Mouse (Mus musculus) heart, postnatal 0 days (tissue): ENCODE data around the gene Grm4.

Experiments used
- CTCF ChIP-seq: IDR thresholded peaks from 2 replicates; pipeline ENCODE4 v1.5.1; 2016; ENCODE audit warnings: antibody characterized with exemption, control low read depth, low read depth
- EP300 ChIP-seq: IDR thresholded peaks from 2 replicates; pipeline ENCODE4 v1.6.1; 2016; ENCODE audit warnings: antibody characterized with exemption, low read depth

- no peak for TF ChIP-seq CTCF
- no peak for TF ChIP-seq EP300
Measured at GRCm38 (mm10) chr17:27377151-27377550, 144.1 kb downstream of the Grm4 start.
